Mouse (Mus musculus) lung, postnatal 0 days (tissue): ENCODE data around the gene Akna.

ENCODE experiments used
- CTCF ChIP-seq: IDR thresholded peaks from 2 replicates; pipeline ENCODE4 v1.5.1; 2016; ENCODE audit warnings: antibody characterized with exemption, mild to moderate bottlenecking
- EP300 ChIP-seq: IDR thresholded peaks from 2 replicates; pipeline ENCODE4 v1.6.1; 2016; ENCODE audit warnings: antibody characterized with exemption, mild to moderate bottlenecking, control low read depth

DNA sequence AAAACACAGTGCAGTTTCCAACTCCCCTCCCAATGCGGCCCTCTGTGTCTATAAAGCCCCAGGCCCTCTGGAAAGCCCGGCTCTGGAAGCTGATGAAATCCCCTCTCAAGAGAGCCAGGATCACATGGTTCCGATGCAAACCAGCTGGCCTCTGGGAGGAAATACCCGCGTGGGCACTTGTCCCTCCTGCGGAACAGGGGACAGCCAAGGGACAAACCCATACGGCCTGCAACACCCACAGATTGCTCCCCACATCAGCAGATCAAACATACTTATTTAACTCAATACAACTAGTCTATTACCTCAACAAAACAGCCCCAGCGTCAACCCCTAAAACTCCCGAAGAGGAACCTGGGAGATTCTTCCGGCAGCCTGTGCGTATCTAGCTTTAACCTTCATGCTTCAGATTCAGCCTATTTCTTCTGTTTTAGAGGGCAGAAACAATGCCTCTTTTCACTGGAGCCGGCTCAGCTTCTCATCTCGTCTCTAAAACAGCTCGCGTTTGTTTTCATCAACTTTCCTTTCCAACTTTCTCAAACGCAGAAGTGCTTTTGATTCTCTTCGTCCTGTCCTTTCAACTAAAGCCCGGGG lies 6.3 kb upstream of the Akna start:
- TF ChIP-seq EP300 (no peak), CTCF (no peak)
